Mouse (Mus musculus): ENCODE results near the gene Gata3. TPM values are rescaled to one million over a fixed set of nuclear protein-coding genes. Genes with fewer than 3 reads are reported as not detected.
A peak's percentile ranks its signal among the peaks of the same experiment; 100 is the strongest.

The Gata3 gene
- total and polyA plus RNA-seq, 2 experiments, result 0.33 TPM; not detected in 1

GRCm38 (mm10) chr2:9885217-9885770 lies 4.5 kb downstream of the Gata3 start:
- TF ChIP-seq POLR2A (IDR thresholded peaks at IDR 0.05; ENCODE audit: extremely low read depth, insufficient read depth, low read length), result no peak
- TF ChIP-seq CTCF (IDR thresholded peaks at IDR 0.05; ENCODE audit: low read depth, low read length), result no peak
- Histone ChIP-seq H3K79me2 (ENCODE audit: control insufficient read depth, insufficient read depth, low read length) (no peaks in the 10 kb centered on the region), H3K27me3 (ENCODE audit: control insufficient read depth, insufficient read depth, low read length) (peaks cover 28% of the 10 kb centered on the region), H3K27ac (replicated peaks; ENCODE audit: insufficient read depth, low read depth, low read length) (no peak overlapping the region), H3K4me3 (ENCODE audit: insufficient read depth, low read depth, low read length) (no peak overlapping the region), H3K4me1 (ENCODE audit: control insufficient read depth, insufficient read depth, low read length) (no peaks in the 10 kb centered on the region), H3K9ac (ENCODE audit: low read depth, low read length) (no peak overlapping the region), H3K36me3 (ENCODE audit: control insufficient read depth, insufficient read depth, low read length) (no peaks in the 10 kb centered on the region)
- WGBS, result 30% methylated on average over 14 of the region's 14 CpGs
- no peak for DNase-seq (ENCODE audit: extremely low read depth, low read depth, low spot score)

GRCm38 (mm10) chr2:9884533-9885216 lies 5.2 kb downstream of the Gata3 start:
- no peak for TF ChIP-seq CTCF (IDR thresholded peaks at IDR 0.05; ENCODE audit: low read depth, low read length)
- H3K9ac ChIP-seq (ENCODE audit: low read depth, low read length), result no peak overlapping the region
- no peak overlapping the region for H3K4me3 ChIP-seq (ENCODE audit: insufficient read depth, low read depth, low read length)
- no peaks in the 10 kb centered on the region for H3K4me1 ChIP-seq (ENCODE audit: control insufficient read depth, insufficient read depth, low read length)
- DNase-seq (ENCODE audit: extremely low read depth, low read depth, low spot score), result no peak
- 26% methylated on average over 15 of the region's 15 CpGs for WGBS
- H3K79me2 ChIP-seq (ENCODE audit: control insufficient read depth, insufficient read depth, low read length), result no peaks in the 10 kb centered on the region
- no peaks in the 10 kb centered on the region for H3K36me3 ChIP-seq (ENCODE audit: control insufficient read depth, insufficient read depth, low read length)
- H3K27me3 ChIP-seq (ENCODE audit: control insufficient read depth, insufficient read depth, low read length), result peaks cover 28% of the 10 kb centered on the region
- no peak overlapping the region for H3K27ac ChIP-seq (replicated peaks; ENCODE audit: insufficient read depth, low read depth, low read length)

- Histone ChIP-seq H3K4me3 (ENCODE audit: insufficient read depth, low read depth, low read length) (no peak overlapping the region), H3K27ac (replicated peaks; ENCODE audit: insufficient read depth, low read depth, low read length) (no peak overlapping the region), H3K36me3 (ENCODE audit: control insufficient read depth, insufficient read depth, low read length) (no peaks in the 10 kb centered on the region), H3K27me3 (ENCODE audit: control insufficient read depth, insufficient read depth, low read length) (peaks cover 27% of the 10 kb centered on the region), H3K79me2 (ENCODE audit: control insufficient read depth, insufficient read depth, low read length) (no peaks in the 10 kb centered on the region), H3K9ac (ENCODE audit: low read depth, low read length) (no peak overlapping the region), H3K4me1 (ENCODE audit: control insufficient read depth, insufficient read depth, low read length) (no peaks in the 10 kb centered on the region)
- WGBS, result 10% methylated on average over 25 of the region's 27 CpGs
- TF ChIP-seq CTCF (IDR thresholded peaks at IDR 0.05; ENCODE audit: low read depth, low read length), result no peak
- no peak for TF ChIP-seq POLR2A (IDR thresholded peaks at IDR 0.05; ENCODE audit: extremely low read depth, insufficient read depth, low read length)
- no peak for DNase-seq (ENCODE audit: extremely low read depth, low read depth, low spot score)
Observed at GRCm38 (mm10) chr2:9883803-9884532, 5.9 kb downstream of the Gata3 start.

GRCm38 (mm10) chr2:9882926-9883802 lies 6.7 kb downstream of the Gata3 start:
- H3K27me3 ChIP-seq (ENCODE audit: control insufficient read depth, insufficient read depth, low read length), result peaks cover 25% of the 10 kb centered on the region
- TF ChIP-seq POLR2A (IDR thresholded peaks at IDR 0.05; ENCODE audit: extremely low read depth, insufficient read depth, low read length), result no peak
- TF ChIP-seq CTCF (IDR thresholded peaks at IDR 0.05; ENCODE audit: low read depth, low read length), result no peak
- no peak for DNase-seq (ENCODE audit: extremely low read depth, low read depth, low spot score)
- no peak overlapping the region for H3K27ac ChIP-seq (replicated peaks; ENCODE audit: insufficient read depth, low read depth, low read length)
- no peaks in the 10 kb centered on the region for H3K4me1 ChIP-seq (ENCODE audit: control insufficient read depth, insufficient read depth, low read length)
- no peak overlapping the region for H3K9ac ChIP-seq (ENCODE audit: low read depth, low read length)
- H3K79me2 ChIP-seq (ENCODE audit: control insufficient read depth, insufficient read depth, low read length), result no peaks in the 10 kb centered on the region
- 4% methylated on average over 43 of the region's 43 CpGs for WGBS
- H3K36me3 ChIP-seq (ENCODE audit: control insufficient read depth, insufficient read depth, low read length), result no peaks in the 10 kb centered on the region
- peak overlapping the region; percentile 16; the same call in 1 of the 2 replicates for H3K4me3 ChIP-seq (ENCODE audit: insufficient read depth, low read depth, low read length)

GRCm38 (mm10) chr2:9882371-9882925 lies 7.4 kb downstream of the Gata3 start:
- no peak overlapping the region for H3K9ac ChIP-seq (ENCODE audit: low read depth, low read length)
- H3K27ac ChIP-seq (replicated peaks; ENCODE audit: insufficient read depth, low read depth, low read length), result no peak overlapping the region
- TF ChIP-seq CTCF (IDR thresholded peaks at IDR 0.05; ENCODE audit: low read depth, low read length), result no peak
- TF ChIP-seq POLR2A (IDR thresholded peaks at IDR 0.05; ENCODE audit: extremely low read depth, insufficient read depth, low read length), result no peak
- peaks cover 3% of the 10 kb centered on the region; the same call in 1 of the 2 replicates for H3K4me1 ChIP-seq (ENCODE audit: control insufficient read depth, insufficient read depth, low read length)
- peak overlapping the region; percentile 16; the same call in 1 of the 2 replicates for H3K4me3 ChIP-seq (ENCODE audit: insufficient read depth, low read depth, low read length)
- no peak for DNase-seq (ENCODE audit: extremely low read depth, low read depth, low spot score)
- WGBS, result 3% methylated on average over 39 of the region's 39 CpGs
- no peaks in the 10 kb centered on the region for H3K79me2 ChIP-seq (ENCODE audit: control insufficient read depth, insufficient read depth, low read length)
- no peaks in the 10 kb centered on the region for H3K36me3 ChIP-seq (ENCODE audit: control insufficient read depth, insufficient read depth, low read length)
- H3K27me3 ChIP-seq (ENCODE audit: control insufficient read depth, insufficient read depth, low read length), result peaks cover 26% of the 10 kb centered on the region
